Mouse (Mus musculus) layer of hippocampus, adult 8-10 months (tissue): Measurements from ENCODE around the gene Rnf39. TPM values are rescaled to one million over a fixed set of nuclear protein-coding genes. Genes with fewer than 3 reads are reported as not detected.

Source experiments
- DNase-seq, 2 experiments: peaks; one replicate each; pipeline ENCODE4 v3.0.0; 2022; ENCODE audit warnings: low spot score in 2 of 2
- total RNA-seq, 4 experiments: library from RNA; stranded (reverse); gene quantifications; 2 replicates each; pipeline ENCODE4 v1.2.4; 2022

Rnf39 gene
- total RNA-seq, 4 experiments from 2014 or later: 3.9 to 4.3 (median 4.2) TPM

DNA sequence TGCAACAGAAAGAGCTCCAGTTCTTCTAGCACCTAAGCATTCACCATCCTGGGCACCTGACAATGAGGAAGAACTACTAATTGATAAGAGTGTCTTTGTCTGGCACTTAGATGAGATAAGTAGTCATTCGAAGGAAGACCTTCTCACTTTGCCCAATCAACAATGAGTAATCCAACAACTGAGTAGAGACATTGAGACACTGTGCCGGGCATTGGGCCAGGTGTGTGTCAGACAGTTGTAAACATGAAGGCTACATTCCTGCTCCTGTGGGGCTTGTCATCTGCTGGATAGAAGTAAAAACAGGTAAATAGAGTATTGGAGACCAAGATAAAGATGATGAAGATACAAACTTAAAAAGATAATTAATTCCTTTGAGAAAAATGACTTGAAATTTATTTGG is 4.7 kb upstream of the Rnf39 start:
- no peak for DNase-seq

DNA sequence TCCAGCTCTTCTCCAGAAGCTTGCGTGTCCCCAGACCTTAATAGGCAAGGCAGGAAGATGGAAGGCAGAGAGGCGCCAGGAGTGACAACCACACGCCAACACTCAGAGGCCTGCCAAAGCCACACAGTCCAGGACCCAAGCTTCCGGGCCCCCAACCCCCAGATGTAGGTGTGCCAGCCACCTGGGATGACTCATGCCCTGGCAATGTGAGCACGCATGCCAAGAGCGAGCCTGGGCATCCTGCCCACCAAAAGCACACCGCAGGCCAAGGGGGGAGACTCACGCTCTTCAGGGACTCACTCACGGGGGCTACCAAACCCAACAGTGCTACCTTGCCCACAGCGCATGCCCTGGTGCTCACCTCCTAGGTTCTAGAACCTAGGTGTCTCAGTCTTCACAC is 327 bp upstream of the Rnf39 start:
- DNase-seq: peak in 1 of 2 experiments; percentile 50

GRCm38 (mm10) chr17:36943691-36944090 is 973 bp downstream of the Rnf39 start:
- DNase-seq: no peak

DNA sequence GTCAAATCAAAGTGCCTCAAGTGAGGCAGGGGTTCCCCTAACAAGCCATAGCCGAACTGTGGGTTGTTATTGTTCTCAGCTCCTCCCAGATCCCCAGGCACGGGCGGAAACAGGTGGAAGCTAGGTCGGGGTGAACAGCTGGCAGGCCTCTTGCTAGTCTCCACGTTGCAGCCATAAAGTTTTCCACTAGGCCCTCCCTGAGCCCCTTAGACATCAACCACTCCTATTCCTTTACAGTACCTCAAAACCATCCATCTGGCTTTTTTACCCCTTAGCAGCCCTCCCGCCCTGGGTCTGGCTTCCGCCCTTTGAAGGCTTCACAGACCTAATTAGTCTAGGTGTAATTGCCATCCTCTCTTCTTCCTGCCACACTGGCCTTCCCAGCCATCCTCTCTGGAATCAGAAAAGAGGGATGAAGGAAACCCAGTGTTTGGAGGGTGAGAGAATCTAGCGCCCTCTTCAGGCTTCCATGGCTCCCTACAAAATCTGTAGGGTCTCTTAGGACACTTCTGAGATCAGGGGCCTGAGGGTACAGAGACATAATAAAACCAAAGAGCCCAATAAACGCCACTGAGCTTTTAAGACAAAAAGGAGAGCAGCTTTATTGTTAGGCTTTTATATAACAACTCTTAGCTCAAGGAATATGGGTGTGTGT is 1.5 kb downstream of the Rnf39 start:
- no peak for DNase-seq

DNA sequence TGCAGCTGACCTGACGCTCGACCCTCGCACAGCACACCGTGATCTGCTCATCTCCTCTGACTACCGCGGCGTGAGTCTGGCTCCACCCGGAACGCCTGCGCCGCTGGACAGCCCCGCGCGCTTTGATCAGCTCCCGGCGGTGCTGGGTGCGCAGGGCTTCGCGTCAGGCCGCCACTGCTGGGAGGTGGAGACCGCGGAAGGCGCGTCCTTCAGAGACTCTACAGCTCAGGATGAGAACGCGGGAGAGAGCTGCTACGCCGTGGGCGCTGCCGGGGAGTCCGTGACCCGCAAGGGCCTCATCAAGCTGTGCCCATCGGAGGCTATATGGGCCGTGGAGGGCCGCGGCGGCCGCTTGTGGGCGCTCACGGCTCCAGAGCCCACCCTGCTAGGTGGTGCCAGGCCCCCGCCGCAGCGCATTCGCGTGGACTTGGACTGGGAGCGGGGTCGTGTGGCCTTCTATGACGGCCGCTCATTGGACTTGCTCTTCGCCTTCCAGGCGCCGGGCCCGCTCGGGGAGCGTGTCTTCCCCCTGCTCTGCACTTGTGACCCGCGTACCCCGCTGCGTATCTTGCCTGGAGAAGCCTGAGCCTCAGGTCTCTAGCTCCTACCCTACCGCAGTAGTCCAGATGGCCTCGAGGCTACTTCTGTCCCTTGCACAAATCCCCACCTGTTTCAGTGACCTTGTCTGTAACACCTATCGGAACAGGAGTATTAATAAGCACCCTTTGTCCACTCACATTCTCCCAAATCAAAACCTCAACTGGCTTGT is 4.5 kb downstream of the Rnf39 start:
- peak in 1 of 2 experiments; percentile 56 for DNase-seq

DNA sequence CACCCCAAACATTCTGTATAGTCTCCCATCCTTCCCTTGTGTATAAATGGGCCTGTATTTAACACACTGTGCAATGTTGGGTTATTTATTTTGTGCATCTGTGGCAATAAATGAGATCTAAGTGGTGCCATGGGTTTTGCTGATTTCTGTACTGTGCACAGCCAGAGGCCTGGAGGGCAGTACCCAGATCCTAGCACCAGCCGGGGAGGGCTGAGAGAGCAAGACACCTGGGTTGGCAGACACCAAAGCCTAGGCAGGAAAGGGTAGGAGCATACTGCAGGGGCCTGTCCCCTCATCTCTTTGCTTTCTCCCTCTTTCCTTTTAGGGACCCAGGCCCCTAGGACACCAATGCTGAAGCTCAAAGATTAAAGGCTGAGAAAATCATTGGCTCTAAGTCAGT is 5.6 kb downstream of the Rnf39 start:
- DNase-seq: no peak

- DNase-seq: no peak
These were observed 6.5 kb downstream of the Rnf39 start for GRCm38 (mm10) chr17:36949265-36949664.

GRCm38 (mm10) chr17:36950981-36951947 is 8.5 kb downstream of the Rnf39 start, which contains the start of gene Ppp1r11:
TSS of gene Ppp1r11 (minus strand) at chr17:36951741.
- peak; percentile 96 to 97 for DNase-seq

GRCm38 (mm10) chr17:36952631-36953030 is 9.9 kb downstream of the Rnf39 start:
- DNase-seq: no peak

GRCm38 (mm10) chr17:36953062-36953461 is 10.3 kb downstream of the Rnf39 start:
- no peak for DNase-seq

DNA sequence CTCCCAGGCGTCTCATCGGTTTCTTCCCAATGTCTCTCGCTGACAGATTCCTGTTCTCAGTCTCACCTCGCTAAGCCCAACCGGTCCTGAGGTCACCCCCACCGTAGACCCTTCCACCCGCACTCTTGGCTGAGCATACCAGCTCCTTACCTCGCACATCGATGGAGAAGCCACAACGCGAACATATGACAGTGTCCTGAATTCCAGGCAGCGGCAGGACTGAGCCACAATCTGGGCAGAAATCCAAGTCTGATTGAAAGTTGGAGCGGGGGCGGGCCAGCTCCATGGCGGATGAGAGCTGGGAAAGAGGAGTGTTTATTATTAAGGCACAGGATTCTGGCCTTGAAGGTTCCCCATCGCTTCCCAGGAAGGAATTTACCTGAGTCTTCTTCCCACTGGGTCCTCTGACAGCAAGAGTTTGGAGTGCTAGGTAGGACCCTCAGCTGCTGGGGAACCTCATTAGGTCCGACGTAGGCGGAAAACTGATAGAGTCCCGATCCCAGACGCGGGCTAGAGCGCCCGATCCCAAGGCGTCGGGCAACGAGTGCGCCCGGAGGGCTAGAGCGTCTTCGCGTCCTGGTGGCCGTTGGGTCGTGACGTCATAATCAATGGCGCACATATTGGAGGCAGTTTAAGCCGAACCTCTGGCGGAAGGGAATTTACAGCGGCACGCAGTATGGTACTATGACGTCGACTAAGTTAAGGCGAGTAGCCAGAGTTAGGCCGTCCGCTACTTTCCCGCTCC is 15.5 kb downstream of the Rnf39 start, which contains the start of the genes Znrd1 and Znrd1as:
Gene Znrd1 (minus strand): TSS at position 561 of the 745 bp plus-strand sequence.
Gene Znrd1as (plus strand): TSS at position 594 of the 745 bp plus-strand sequence.
- peak; percentile 95 to 97 for DNase-seq

DNA sequence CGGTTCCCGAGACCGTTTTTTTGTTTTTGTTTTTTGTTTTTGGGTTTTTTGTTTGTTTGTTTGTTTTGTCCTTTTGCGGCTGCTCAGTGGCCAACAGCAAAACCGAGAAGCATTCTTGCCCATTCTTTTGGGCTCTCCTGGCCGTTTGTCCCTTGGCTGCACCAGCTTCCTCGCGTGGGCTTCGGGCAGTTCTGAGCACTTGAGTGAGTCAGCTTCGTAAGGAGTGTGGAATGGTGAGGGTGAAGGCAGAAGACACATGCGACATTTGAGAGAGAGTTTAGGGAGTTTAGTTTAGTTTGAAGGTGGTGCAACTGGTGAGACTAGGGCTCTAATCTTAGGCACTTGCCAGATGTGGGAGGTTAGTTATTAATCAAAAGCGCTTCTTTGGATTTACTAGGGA is 16.2 kb downstream of the Rnf39 start:
- no peak for DNase-seq

DNA sequence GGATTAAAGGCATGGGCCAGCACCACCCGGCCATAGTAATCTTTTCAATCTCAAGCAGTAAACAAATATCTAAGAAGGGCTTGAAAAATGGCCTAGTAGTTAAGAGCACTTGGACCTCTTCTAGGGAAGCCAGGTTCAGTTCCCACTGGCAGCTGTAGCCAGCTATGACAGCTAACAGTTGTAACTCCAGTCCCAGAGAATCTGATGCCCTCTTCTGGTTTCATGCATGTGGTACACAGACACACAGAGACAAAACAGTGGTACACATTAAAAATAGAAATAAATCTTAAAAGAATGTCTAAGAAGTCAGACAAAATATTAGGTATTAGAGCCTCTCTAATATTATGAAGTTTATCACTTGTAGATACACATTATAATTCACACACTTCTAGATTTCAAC is 18.4 kb downstream of the Rnf39 start:
- DNase-seq: no peak

DNA sequence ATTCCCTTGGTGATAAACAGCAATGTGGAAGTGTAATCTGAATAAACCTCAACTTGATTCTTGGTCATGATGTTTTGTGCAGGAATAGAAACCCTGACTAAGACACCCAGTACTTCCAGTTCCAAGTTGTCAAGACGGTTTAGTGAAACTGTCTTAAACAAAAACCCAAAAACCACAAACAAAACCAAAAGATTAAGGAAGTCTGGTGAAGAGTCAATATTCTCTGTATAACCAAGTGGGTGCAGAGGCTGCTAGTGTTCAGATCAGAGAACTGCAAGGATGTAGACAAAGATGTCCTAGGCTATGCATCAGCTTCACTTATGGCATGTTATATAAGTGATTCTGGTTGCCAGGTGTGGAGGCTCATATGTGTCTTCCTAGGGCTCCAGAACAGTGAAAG is 24.2 kb downstream of the Rnf39 start:
- DNase-seq: no peak

DNA sequence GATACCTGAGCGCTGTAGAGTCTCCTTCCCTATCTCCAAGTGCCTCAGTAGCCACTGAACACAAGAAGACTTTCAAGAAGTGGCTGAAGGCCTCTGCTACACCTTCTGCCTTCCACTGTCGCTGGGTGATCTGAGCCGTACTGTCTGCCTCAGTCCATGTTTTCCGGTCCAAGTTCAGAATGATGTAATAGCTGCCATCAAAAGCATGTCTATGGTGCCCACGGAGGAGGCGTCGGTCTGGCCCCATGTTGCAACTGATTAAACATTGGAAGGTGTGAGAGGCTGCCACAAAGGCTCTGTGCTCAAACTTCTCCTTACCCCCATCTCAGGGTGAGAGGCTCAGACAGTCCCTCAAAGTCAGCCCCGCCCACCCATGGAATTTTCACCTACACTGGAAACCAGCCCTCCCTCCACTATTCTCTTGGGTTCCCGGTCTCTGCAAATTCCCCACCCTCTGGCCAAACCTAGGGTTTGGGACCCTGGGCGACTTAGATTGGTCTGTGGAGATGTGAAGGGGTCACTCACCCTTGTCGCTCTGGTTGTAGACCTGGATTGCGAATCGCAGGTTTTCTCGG is 27.7 kb downstream of the Rnf39 start:
- no peak for DNase-seq

DNA sequence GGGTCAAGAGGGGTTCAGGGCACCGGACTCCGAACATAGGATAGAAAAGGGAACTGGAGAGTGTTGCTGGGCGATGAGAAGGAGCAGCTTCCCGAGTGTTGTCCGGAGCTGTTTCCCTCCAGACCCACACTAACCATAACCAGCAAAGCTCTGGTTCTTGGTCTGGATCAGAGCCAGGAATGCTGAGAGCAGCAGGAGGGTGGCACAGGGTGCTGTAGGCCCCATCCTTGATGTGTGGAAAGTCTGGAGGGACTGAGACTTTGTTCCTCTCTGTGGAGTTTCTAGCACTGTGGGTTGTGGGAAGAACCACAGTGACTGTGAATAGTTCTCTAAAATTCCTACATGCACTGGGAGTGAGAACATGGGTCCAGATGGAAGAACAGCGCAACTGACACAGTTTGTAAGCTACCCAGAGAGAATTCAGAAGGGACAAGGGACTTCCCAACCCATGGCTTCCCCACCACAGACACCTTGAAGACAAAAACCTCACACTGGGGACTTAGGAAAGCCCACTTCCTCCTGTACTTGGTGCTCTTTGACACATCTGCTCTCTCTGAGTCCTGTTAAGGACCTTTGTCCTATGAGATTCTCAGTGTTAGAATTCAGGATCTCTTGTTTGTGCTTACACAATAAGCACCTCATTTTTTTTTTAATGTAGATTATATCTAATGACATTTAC is 28.6 kb downstream of the Rnf39 start:
- DNase-seq: no peak

GRCm38 (mm10) chr17:36972791-36973190 is 30.1 kb downstream of the Rnf39 start:
- no peak for DNase-seq

GRCm38 (mm10) chr17:36973271-36973787 is 30.6 kb downstream of the Rnf39 start:
- DNase-seq: no peak

- DNase-seq: no peak
These were observed 38.6 kb downstream of the Rnf39 start, which contains the start of gene 2410137M14Rik for GRCm38 (mm10) chr17:36981221-36981813. TSS of gene 2410137M14Rik (minus strand) at chr17:36981237.
